Mouse (Mus musculus): ENCODE results near the gene Nrg3. TPM values are rescaled to one million over a fixed set of nuclear protein-coding genes. Genes with fewer than 3 reads are reported as not detected.
"Not testable (repeated sequence)": the region's sequence is repeated elsewhere in the genome, so short reads cannot be mapped to it uniquely, and the experiment has no call there.

Nrg3 gene
- polyA plus RNA-seq, 1 experiment = not detected

GRCm38 (mm10) chr14:39211472-39211871 is 261.4 kb downstream of the Nrg3 start:
- no peak for DNase-seq (ENCODE audit: low read depth)

- no peak for DNase-seq (ENCODE audit: low read depth)
These were observed 280.9 kb downstream of the Nrg3 start for GRCm38 (mm10) chr14:39191946-39192345.

- DNase-seq (ENCODE audit: low read depth) = no peak
These were observed 299.2 kb downstream of the Nrg3 start for GRCm38 (mm10) chr14:39173709-39174108.

GRCm38 (mm10) chr14:39160140-39160539 is 312.7 kb downstream of the Nrg3 start:
- no peak for DNase-seq (ENCODE audit: low read depth)

- DNase-seq (ENCODE audit: low read depth) = no peak
These were observed 317.4 kb downstream of the Nrg3 start for GRCm38 (mm10) chr14:39155462-39155861.

GRCm38 (mm10) chr14:39129766-39130165 is 343.1 kb downstream of the Nrg3 start:
- DNase-seq (ENCODE audit: low read depth) = no peak

- DNase-seq (ENCODE audit: low read depth) = no peak
These were observed 354.9 kb downstream of the Nrg3 start for GRCm38 (mm10) chr14:39117977-39118376.

GRCm38 (mm10) chr14:39116522-39117231 is 356.2 kb downstream of the Nrg3 start:
- DNase-seq (ENCODE audit: low read depth) = not testable (repeated sequence)

GRCm38 (mm10) chr14:39109566-39109965 is 363.3 kb downstream of the Nrg3 start:
- no peak for DNase-seq (ENCODE audit: low read depth)

GRCm38 (mm10) chr14:39106776-39107175 is 366.1 kb downstream of the Nrg3 start:
- no peak for DNase-seq (ENCODE audit: low read depth)

GRCm38 (mm10) chr14:39095219-39095618 is 377.7 kb downstream of the Nrg3 start:
- no peak for DNase-seq (ENCODE audit: low read depth)

GRCm38 (mm10) chr14:39079461-39079860 is 393.4 kb downstream of the Nrg3 start:
- no peak for DNase-seq (ENCODE audit: low read depth)

GRCm38 (mm10) chr14:39051542-39051941 is 421.3 kb downstream of the Nrg3 start:
- DNase-seq (ENCODE audit: low read depth) = no peak

- no peak for DNase-seq (ENCODE audit: low read depth)
These were observed 423.9 kb downstream of the Nrg3 start for GRCm38 (mm10) chr14:39049021-39049420.

- no peak for DNase-seq (ENCODE audit: low read depth)
These were observed 428.6 kb downstream of the Nrg3 start for GRCm38 (mm10) chr14:39044290-39044689.

GRCm38 (mm10) chr14:39043793-39044192 is 429.1 kb downstream of the Nrg3 start:
- DNase-seq (ENCODE audit: low read depth) = no peak

GRCm38 (mm10) chr14:39043384-39043783 is 429.5 kb downstream of the Nrg3 start:
- DNase-seq (ENCODE audit: low read depth) = no peak

- DNase-seq (ENCODE audit: low read depth) = no peak
These were observed 433.8 kb downstream of the Nrg3 start for GRCm38 (mm10) chr14:39039046-39039445.

- no peak for DNase-seq (ENCODE audit: low read depth)
These were observed 438.4 kb downstream of the Nrg3 start for GRCm38 (mm10) chr14:39034482-39034881.

- DNase-seq (ENCODE audit: low read depth) = no peak
These were observed 449.8 kb downstream of the Nrg3 start for GRCm38 (mm10) chr14:39023065-39023464.

GRCm38 (mm10) chr14:39014126-39014525 is 458.8 kb downstream of the Nrg3 start:
- DNase-seq (ENCODE audit: low read depth) = no peak

- DNase-seq (ENCODE audit: low read depth) = no peak
These were observed 475.0 kb downstream of the Nrg3 start for GRCm38 (mm10) chr14:38997843-38998242.

- DNase-seq (ENCODE audit: low read depth) = no peak
These were observed 480.4 kb downstream of the Nrg3 start for GRCm38 (mm10) chr14:38992574-38992866.
